Mouse (Mus musculus) hindbrain, embryonic 16.5 days (tissue): ENCODE measurements at regions not wholly inside any gene's neighbourhood (a gene's known extent, or its start where the extent isn't known, plus 50 kb on each side); places are given as distances from the start of the nearest gene placed in this dataset.

Source experiments
- ATAC-seq: fragments of 200-750 bp; cut with Nextera tagmentation; 2 replicates; pipeline ENCODE4 v1.8.0; 2017; ENCODE audit warnings: moderate TSS enrichment, moderate library complexity
- H3K27ac ChIP-seq: fragments of 300-500 bp; sonication (generic); 2 replicates; pipeline ENCODE4 v1.5.1; 2014; ENCODE audit warnings: low read depth, mild to moderate bottlenecking, control low read depth, low read length, moderate library complexity
- H3K27me3 ChIP-seq: fragments of 300-500 bp; sonication (generic); replicated peaks from 2 replicates; pipeline ENCODE4 v1.6.1; 2014; ENCODE audit warnings: low read length; ENCODE audit not compliant: control insufficient read depth, insufficient read depth
- H3K36me3 ChIP-seq: fragments of 300-500 bp; sonication (generic); 2 replicates; pipeline ENCODE4 v1.6.1; 2014; ENCODE audit warnings: mild to moderate bottlenecking, low read length, moderate library complexity, mixed read lengths; ENCODE audit not compliant: control insufficient read depth, insufficient read depth
- H3K4me1 ChIP-seq: fragments of 300-500 bp; sonication (generic); 2 replicates; pipeline ENCODE4 v1.6.1; 2014; ENCODE audit warnings: low read depth, low read length; ENCODE audit not compliant: control insufficient read depth, insufficient read depth
- H3K4me2 ChIP-seq: fragments of 300-500 bp; sonication (generic); 2 replicates; pipeline ENCODE4 v1.6.1; 2014; ENCODE audit warnings: mild to moderate bottlenecking, low read length, control low read depth, moderate library complexity
- H3K4me3 ChIP-seq: fragments of 300-500 bp; sonication (generic); 2 replicates; pipeline ENCODE4 v1.5.1; 2014; ENCODE audit warnings: mild to moderate bottlenecking, low read length, control low read depth, moderate library complexity
- H3K9ac ChIP-seq: fragments of 300-500 bp; sonication (generic); 2 replicates; pipeline ENCODE4 v1.6.1; 2014; ENCODE audit warnings: low read depth, mild to moderate bottlenecking, control low read depth, low read length, moderate library complexity
- H3K9me3 ChIP-seq: fragments of 300-500 bp; sonication (generic); 2 replicates; pipeline ENCODE4 v1.6.1; 2014; ENCODE audit warnings: mild to moderate bottlenecking, low read length, moderate library complexity; ENCODE audit not compliant: control insufficient read depth
- WGBS: fragments of 180-500 bp; shearing (Covaris S2); extraction: QIAGEN DNeasy Blood & Tissue Kit; methylation state at CpG from one replicate; pipeline ENCODE4 v1.1.7; 2014; 5-methylcytosine and 5-hydroxymethylcytosine counted together

DNA sequence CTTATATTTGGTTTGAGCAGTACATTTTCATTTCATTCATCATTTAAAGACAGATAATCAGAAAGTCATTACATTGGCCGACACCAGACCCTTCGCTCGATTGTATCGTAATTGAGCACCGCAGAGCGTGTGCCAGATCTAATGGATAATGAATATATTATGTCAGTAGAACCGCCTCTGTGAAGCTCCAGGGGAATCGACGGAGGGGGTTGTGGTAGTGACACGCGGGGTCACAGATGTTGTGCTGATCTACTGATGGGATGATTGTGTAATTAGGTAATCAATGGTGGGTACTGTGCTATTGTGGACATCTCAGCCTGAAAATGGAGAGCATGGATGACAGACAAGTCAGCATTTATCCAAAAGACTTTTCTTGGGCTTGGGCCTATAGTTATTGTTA, 414.3 kb upstream of the Tenm2 start:
- Histone ChIP-seq H3K36me3 (no peaks in the 10 kb centered on the region), H3K9me3 (no peaks in the 10 kb centered on the region), H3K27me3 (no peaks in the 10 kb centered on the region), H3K4me2 (no peak overlapping the region), H3K4me1 (no peaks in the 10 kb centered on the region), H3K9ac (no peak overlapping the region), H3K27ac (no peak overlapping the region), H3K4me3 (no peak overlapping the region)
- WGBS: 38% methylated on average over 11 of the region's 11 CpGs
- ATAC-seq: no peak; the same call in 1 of the 2 replicates

DNA sequence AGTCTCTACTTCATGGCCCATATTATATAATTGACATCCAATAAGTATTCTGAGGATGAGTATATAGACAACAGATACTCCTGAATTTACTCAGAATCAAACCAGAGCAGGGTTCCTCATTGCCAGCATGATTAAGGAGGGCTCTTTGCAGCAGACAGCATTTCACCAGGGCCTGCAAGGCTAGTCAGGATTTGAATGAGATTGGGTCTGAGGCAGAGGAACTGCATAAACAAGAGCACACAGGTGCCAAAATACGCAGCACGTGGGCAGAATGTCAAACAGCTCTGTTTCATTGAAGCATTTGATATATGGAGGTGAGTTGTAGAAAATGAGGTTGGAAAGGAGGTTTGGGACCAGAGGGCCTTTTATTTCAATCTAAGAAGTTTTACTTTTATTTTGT, 387.5 kb upstream of the Tenm2 start:
- Histone ChIP-seq H3K4me3 (no peak overlapping the region), H3K4me2 (no peak overlapping the region), H3K9ac (no peak overlapping the region), H3K27ac (no peak overlapping the region), H3K36me3 (no peaks in the 10 kb centered on the region), H3K4me1 (no peaks in the 10 kb centered on the region), H3K9me3 (no peaks in the 10 kb centered on the region), H3K27me3 (no peaks in the 10 kb centered on the region)
- ATAC-seq: no peak
- WGBS: 65% methylated on average over 2 of the region's 2 CpGs

DNA sequence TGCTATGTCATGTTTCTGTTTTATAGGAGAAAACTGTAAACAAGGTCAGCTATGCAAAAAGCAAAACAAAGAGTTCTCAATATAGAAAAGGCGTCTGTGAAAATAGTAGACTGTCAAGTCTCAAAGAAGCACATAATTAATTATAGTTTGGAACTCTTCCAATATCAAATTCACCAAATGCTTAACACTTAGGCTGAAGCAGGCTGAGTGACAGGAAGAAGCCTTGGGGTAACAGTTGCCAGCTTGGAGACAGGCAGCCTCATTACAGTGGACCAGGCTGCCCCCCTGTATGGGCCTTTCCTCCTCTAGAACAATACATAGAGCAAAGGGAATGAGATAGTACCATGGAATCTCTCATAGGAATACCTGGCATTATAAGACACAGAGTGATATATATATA, 364.8 kb upstream of the Tenm2 start:
- ATAC-seq: no peak
- Histone ChIP-seq H3K27me3 (no peaks in the 10 kb centered on the region), H3K4me2 (no peak overlapping the region), H3K36me3 (no peaks in the 10 kb centered on the region), H3K9me3 (no peaks in the 10 kb centered on the region), H3K4me1 (no peaks in the 10 kb centered on the region), H3K27ac (no peak overlapping the region), H3K4me3 (no peak overlapping the region), H3K9ac (no peak overlapping the region)
- 51% methylated on average over 1 of the region's 1 CpGs for WGBS

DNA sequence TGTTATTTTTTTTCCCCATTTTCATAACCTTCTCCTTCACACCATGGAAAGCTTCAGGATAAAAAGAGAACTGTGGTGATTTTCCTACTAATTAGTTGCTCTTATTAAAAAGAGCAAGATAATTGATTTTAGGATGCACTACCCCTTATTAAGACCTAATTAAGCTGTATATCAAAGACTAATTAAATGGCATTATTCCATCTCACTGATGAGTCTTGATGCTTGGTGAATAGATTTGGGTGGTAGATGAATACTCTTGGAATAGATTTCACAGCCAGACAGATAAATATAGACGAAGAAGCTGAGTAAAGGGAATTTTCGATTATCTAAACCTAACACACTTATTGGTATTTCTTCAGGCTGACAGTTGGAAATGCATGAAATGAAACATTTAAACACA, 346.5 kb upstream of the Tenm2 start:
- no peak overlapping the region for H3K27ac ChIP-seq
- no peak overlapping the region for H3K4me2 ChIP-seq
- no peaks in the 10 kb centered on the region for H3K9me3 ChIP-seq
- 77% methylated on average over 2 of the region's 2 CpGs for WGBS
- no peak for ATAC-seq
- H3K9ac ChIP-seq: no peak overlapping the region
- no peak overlapping the region for H3K4me3 ChIP-seq
- H3K27me3 ChIP-seq: no peaks in the 10 kb centered on the region
- H3K36me3 ChIP-seq: no peaks in the 10 kb centered on the region
- no peaks in the 10 kb centered on the region for H3K4me1 ChIP-seq

DNA sequence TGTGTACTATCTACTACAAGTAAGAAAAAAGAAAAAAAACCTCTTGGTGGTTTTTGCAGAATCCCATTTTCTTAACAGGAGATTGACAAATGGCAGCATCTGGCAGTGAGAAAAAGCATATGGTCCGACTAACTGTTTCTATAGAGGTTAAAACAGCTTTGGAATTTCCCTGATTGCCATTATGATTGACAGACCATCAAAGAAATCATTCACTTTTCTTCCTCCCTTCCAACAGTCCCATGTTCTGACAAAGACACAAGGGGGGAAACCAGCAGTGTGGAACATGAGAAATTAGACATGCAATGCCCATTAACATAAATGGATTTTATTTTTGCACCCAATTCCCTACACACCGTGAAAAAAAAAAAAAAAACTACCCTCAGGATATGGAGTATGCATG, 297.9 kb upstream of the Tenm2 start:
- 22% methylated on average over 2 of the region's 2 CpGs for WGBS
- ATAC-seq: no peak

DNA sequence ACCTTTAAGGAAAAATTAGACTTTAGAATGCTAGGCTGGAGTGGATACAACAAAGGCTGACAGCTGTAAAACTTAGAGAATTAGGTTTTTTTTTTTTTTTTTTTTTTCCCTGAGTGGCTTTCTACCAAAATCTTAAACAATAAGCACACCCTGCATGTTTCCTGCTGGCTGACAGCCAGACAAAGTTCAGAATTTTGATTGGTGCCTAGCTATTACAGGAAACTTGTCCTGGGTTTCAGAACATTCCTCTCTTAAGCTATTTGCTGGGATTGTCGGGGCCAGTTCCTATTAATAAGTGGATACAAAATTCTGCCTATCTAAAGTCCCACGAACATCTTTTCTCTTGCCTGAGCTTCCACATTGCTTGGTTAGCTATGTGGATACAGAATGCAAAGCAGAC, 296.7 kb upstream of the Tenm2 start:
- no peak overlapping the region for H3K9ac ChIP-seq
- H3K4me2 ChIP-seq: no peak overlapping the region
- no peaks in the 10 kb centered on the region for H3K9me3 ChIP-seq
- H3K4me3 ChIP-seq: no peak overlapping the region
- ATAC-seq: no peak
- no peak overlapping the region for H3K27ac ChIP-seq
- no peaks in the 10 kb centered on the region for H3K4me1 ChIP-seq
- no peaks in the 10 kb centered on the region for H3K27me3 ChIP-seq
- 62% methylated on average over 2 of the region's 2 CpGs for WGBS
- H3K36me3 ChIP-seq: no peaks in the 10 kb centered on the region

More for the DNA sequence above, 297.9 kb upstream of the Tenm2 start:
- no peak overlapping the region for H3K9ac ChIP-seq
- no peaks in the 10 kb centered on the region for H3K27me3 ChIP-seq
- H3K36me3 ChIP-seq: no peaks in the 10 kb centered on the region
- no peaks in the 10 kb centered on the region for H3K4me1 ChIP-seq
- H3K9me3 ChIP-seq: no peaks in the 10 kb centered on the region
- H3K4me3 ChIP-seq: no peak overlapping the region
- H3K27ac ChIP-seq: no peak overlapping the region
- H3K4me2 ChIP-seq: no peak overlapping the region

DNA sequence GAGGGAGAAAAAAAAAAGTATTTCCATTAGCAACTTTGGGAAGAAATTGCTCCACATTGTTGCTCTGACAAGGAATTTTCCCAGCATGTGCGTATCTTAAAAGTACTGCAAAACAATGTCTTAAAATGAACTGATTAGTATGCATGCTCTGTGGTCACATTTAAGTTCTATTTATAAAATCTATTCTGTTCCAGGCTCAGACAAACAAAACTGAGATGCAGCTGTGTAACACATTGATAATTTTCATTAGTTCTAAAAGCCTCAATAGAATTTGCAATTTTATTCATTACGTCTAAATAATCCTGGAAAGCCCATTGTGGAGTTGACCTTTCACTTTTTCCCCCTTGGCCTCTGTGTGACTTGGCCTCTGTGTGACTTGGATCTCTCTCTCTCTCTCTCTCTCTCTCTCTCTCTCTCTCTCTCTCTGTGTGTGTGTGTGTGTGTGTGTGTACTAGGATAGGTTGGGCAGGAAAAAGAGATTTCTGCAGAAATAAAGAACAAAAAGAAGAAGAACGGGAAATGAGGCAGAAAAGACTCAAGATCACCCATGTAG, 262.8 kb upstream of the Tenm2 start:
- H3K4me2 ChIP-seq: no peak overlapping the region
- no peaks in the 10 kb centered on the region for H3K36me3 ChIP-seq
- H3K9ac ChIP-seq: no peak overlapping the region
- peaks cover 2% of the 10 kb centered on the region; the same call in 1 of the 2 replicates for H3K4me1 ChIP-seq
- H3K27me3 ChIP-seq: no peaks in the 10 kb centered on the region
- H3K27ac ChIP-seq: no peak overlapping the region
- no peaks in the 10 kb centered on the region for H3K9me3 ChIP-seq
- ATAC-seq: no peak
- 24% methylated on average over 3 of the region's 3 CpGs for WGBS
- H3K4me3 ChIP-seq: no peak overlapping the region

DNA sequence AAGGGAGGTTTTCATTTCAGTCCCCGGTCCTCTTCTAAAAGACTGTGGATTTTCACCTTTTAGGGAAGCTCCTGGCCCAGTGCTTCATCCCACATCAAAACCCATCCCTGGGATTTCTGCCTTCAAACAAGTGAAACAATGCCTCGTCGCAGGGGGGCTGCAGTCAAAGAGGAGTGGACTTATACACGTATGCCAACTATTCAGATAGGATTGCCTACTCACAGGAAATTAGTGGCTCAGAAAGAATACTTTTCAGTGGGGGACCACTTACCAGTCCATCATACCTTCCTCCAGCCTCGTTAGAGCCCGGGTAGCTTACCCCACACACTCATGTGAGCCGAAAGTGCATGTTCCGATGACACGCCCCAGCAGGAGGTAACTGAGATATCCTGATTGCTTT, 262.1 kb upstream of the Tenm2 start:
- Histone ChIP-seq H3K36me3 (no peaks in the 10 kb centered on the region), H3K27ac (no peak overlapping the region), H3K4me2 (no peak overlapping the region), H3K27me3 (no peaks in the 10 kb centered on the region), H3K9me3 (no peaks in the 10 kb centered on the region), H3K4me1 (peaks cover 2% of the 10 kb centered on the region; the same call in 1 of the 2 replicates), H3K9ac (no peak overlapping the region), H3K4me3 (no peak overlapping the region)
- ATAC-seq: no peak
- WGBS: 21% methylated on average over 9 of the region's 9 CpGs

DNA sequence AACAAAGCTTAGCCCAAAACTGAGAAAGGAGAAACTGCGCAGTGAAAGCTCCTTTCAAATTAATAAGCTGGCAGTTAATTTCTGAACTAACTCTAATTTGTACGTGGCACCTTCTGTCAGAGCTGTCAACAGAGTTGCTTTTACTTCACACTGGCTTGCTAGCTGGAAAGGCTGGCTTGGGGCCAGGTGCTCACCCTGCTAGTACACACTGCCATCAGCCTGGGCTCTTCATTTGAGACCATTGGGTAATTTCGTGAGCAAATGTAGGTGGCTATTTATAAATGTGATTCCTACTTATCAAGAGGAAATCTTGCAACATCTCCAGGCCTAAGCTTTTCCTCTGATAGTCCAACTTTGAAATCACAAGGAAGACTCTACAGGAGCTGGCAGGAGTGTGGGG, 244.5 kb upstream of the Tenm2 start:
- WGBS: 64% methylated on average over 3 of the region's 3 CpGs
- no peak overlapping the region for H3K27ac ChIP-seq
- no peaks in the 10 kb centered on the region for H3K36me3 ChIP-seq
- H3K4me1 ChIP-seq: no peaks in the 10 kb centered on the region
- H3K4me2 ChIP-seq: no peak overlapping the region
- no peaks in the 10 kb centered on the region for H3K27me3 ChIP-seq
- no peak overlapping the region for H3K4me3 ChIP-seq
- ATAC-seq: no peak
- no peaks in the 10 kb centered on the region for H3K9me3 ChIP-seq
- no peak overlapping the region for H3K9ac ChIP-seq

DNA sequence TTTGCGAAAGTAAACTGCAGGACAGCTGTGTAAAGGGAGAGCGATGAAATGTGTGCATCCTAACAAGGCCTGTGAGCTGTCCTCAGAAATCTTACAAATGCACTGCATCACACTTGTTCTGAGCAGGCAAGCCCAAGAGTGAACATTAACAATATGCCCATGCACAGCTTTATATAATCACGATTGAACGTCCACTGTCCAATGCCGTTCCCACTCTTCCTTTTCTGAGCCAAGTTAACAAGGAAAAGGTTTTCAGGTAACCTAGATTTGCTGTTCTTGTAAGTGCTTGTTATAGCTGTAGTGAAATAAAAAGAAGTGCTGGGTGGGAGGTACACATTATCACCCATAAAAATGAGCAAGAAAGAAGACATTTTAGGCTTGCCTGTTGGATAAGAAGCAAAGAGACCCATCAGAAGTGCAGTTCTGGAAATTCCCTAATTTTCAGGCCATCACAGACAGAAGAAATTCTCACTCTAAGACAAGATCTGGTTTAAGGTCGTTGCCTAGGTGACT, 243.3 kb upstream of the Tenm2 start:
- H3K27me3 ChIP-seq: no peaks in the 10 kb centered on the region
- ATAC-seq: no peak
- H3K4me2 ChIP-seq: no peak overlapping the region
- whole genome bisulfite sequencing: 91% methylated on average over 6 of the region's 6 CpGs
- H3K9me3 ChIP-seq: no peaks in the 10 kb centered on the region
- no peaks in the 10 kb centered on the region for H3K36me3 ChIP-seq
- H3K4me3 ChIP-seq: no peak overlapping the region
- H3K27ac ChIP-seq: no peak overlapping the region
- no peaks in the 10 kb centered on the region for H3K4me1 ChIP-seq
- H3K9ac ChIP-seq: no peak overlapping the region
